Mouse (Mus musculus) thymus, postnatal 4 days (tissue): ENCODE measurements around the gene Bbs7.
"Not testable (repeated sequence)": the region's sequence is repeated elsewhere in the genome, so short reads cannot be mapped to it uniquely, and the experiment has no call there.

Experiments used
- DNase-seq: peaks from one replicate; pipeline ENCODE4 v3.0.0; 2021

Bbs7 gene

DNA sequence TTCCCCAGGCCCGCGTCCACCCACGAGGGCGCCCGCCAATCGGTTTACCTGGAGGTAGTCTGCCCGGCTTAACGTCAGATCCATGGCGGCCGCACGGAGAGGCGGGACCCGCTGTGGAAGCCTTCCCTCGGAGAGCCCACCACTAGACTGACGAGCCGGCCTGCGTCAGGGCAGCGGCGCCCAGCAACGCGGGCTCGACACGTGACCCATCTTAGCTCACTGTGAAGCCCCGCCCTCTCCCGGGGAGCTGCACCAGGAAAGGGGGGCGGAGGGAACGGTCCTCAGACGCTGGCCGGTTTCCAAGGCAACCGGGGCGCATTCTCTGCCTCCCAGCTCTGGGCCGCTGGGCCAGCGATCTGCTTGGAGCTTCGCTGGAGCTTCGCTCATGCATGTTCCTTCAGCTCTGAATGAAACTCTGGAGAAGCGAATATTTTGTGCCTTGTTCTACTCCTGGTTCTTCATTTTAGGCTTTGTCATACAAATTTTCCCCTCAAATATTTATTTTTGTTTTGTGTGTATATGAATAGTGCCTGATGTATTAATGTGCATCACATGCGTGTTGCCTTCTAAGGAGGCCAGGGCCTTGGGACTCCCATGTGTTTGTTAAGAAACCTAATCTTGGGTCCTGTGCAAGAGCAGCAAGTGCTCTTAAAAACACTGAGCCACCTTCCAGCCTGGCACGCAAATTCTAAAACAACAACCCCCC is at the start of gene Bbs7:
Bbs7 (minus strand) TSS at position 276 of the 706 bp plus-strand sequence.
- peak; percentile 93 for DNase-seq

DNA sequence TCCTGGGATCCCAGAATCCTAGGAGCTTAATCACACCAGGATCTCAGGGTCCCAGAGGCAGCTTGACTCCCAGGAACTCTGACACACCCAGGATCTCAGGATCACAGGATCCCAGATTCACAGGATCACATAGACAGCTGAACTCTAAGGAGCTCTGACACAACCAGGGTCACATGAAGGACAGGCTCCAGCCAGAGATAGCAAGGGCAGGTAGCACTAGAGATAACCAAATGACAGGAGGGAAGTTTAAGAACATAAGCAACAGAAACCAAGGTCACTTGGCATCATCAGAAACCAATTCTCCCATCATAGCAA is 31.9 kb upstream of the Bbs7 start:
- DNase-seq = not testable (repeated sequence)

DNA sequence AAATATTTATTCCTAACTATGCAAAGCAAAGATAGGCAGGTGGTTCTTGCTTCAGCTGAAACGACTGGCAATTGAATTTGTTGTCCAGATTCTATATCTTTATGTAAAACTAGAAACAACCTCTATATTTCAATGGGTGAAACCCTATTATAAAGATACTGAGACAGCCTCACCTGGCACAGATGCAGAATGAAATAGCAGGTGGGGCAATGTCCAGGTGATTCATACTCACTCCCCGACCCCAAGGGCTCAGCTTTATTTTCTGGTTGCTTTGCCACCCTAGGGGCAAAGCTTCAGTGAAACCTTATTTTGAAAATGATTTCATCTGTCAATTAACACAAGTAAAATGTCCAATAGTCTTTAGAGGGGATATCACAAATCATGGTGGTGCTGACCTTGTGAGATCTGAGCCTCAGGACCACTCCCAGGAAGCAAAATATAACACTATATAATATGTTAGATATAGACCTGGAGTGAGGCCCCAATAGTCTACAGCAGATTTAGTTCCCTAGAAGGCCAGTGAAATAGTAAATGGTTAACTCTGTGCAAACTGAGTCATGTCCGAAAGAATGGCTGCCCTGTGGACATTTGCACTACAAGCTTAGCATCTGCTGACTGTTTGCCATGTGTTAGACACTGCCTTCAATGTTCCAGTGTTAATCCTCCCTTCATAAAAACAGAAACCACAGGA is 31.4 kb upstream of the Bbs7 start:
- DNase-seq = no peak

DNA sequence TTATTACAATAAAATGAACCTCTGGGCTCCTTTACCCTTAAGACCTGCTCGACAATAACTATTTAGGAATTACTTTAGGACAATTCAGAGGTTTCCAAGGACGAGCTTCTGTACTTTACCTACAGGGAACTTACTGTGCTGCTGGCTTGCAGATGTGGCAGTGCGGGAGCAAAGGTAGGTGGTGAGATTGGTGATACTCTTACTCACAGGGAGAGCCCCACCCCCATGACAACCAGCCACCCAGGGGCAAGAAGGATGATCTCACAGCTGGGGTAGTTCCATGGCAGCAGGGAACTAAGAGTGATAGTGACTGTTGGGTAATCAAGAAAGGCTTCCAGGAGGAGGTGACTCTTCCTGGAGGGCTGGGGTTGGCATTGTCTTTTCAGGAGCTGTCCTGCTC is 30.1 kb upstream of the Bbs7 start:
- no peak for DNase-seq

DNA sequence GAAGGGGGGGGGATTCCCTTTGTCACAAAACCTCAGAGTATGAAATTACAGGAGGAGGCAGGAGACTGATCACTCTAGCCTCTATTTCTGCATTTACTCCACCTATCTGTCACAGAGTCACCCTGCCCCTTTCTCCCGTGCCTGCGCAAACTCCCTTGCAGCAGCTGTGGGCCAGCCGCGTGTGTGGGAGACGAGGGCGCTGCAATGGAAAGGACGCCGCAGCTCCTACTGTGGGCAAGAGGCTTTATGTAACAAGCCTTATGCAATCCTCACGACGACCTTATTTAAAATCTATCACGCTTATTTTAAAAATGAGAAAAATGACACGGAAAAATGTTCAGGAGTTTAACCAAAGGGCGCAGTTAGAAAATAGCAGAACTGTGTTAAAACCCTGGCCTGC is 29.5 kb upstream of the Bbs7 start:
- no peak for DNase-seq

DNA sequence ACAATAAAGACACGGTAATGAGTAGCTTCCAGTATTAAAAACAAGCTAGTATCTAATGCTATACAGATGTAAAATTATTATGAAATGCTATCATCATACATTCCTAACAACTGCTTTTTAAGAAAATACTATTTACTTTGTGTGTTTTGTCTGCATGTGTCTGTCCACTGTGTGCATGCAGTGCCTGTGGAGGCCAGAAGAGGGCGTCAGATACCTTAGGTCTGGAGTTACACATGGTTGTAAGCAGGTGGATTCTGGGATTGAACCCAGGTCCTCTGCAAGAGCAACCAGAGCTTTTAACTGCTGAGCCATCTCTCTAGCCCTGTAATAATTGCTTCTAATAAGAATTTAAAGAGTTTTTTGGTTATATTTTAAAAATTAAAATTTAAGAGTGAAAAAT is 27.5 kb upstream of the Bbs7 start:
- peak; percentile 28 for DNase-seq

DNA sequence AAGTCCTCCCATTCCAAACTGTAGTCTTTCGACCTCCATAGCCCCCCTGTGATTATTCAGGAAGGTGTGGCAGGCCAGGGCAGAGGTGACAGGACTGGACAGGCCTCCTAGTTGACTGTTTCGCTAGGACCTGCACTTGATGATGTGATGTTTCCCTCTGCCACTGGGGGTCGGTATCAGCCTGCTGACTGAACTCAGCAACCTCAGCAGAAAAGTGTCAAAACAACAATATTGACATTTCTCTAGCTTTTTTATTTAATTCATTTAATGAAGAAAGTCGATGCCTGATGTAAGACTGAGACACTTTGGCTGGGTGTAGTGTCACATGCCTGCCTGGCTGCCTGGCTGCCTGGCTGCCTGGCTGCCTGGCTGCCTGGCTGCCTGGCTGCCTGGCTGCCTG is 22.2 kb upstream of the Bbs7 start:
- DNase-seq = peak; percentile 42

DNA sequence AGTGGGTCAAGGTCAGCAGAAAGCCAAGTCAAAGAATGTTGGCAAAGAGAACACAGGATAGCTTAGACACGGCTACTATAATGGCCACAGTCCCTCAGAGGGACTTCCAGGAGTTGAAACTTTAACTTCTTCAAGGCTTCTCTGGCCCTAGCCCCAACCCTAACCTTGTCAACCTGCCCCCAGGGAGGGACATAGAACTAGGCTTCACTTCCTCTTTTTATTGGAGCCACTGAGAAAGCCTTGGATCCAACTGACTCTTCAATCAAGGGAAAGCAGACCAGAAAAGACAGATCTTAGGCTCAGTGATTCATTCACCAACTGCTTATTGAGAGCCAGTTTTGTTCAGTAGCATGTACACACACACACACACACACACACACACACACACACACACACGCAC is 13.5 kb upstream of the Bbs7 start:
- no peak for DNase-seq

DNA sequence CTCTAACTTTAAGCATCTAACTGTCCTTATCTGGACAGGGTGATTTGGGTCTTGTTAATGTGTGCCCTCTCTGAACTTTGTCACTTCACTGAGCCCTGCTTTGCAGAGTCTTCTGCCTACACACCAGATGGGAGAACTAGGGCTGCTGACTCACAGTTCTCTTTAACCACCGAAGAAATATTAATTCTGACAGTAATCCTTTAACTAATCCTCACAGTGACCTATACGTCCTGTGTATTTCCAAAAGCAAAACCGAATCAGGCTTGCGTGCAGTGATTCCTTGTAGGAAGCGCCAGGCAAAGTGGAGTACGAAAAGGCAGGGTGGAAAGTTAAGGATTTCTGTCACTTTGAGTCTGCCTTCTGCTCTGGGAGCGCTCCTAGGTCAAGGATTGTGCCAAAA is 4.9 kb upstream of the Bbs7 start:
- DNase-seq = no peak

DNA sequence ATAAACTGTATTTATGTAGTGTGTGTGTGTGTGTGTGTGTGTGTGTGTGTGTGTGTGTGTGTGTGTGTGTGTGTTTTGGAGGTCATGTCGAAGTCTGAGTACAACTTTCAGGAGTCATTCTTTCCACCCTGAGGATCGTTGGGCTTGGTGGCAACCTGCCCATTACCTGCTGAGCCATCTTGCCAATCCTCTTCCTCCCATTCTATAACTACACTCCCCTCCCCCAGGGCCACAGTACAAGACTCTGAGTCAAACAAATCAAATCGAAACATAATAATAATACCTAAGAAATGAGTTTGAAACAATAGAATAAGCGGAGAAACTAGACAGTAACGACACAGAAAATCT is 605 bp upstream of the Bbs7 start:
- DNase-seq = no peak

DNA sequence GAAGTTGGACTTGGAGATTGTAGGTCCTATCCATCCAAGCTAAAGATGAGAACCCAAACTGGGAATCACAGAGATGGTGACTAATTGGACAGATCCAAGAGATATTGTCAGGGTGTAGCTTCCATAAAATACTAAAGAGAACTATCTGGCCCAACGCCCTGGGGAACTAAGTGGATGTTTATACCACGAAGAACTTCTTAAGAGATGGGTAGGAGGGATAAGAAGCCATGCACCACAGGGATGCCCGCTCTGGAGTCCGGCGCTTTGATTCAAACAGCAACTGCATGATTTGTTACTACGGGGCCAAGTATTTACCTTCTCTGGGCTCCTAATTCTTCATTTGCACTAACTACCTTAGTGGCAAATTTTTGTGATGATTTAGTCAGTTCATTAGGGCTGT is 590 bp downstream of the Bbs7 start:
- DNase-seq = no peak

DNA sequence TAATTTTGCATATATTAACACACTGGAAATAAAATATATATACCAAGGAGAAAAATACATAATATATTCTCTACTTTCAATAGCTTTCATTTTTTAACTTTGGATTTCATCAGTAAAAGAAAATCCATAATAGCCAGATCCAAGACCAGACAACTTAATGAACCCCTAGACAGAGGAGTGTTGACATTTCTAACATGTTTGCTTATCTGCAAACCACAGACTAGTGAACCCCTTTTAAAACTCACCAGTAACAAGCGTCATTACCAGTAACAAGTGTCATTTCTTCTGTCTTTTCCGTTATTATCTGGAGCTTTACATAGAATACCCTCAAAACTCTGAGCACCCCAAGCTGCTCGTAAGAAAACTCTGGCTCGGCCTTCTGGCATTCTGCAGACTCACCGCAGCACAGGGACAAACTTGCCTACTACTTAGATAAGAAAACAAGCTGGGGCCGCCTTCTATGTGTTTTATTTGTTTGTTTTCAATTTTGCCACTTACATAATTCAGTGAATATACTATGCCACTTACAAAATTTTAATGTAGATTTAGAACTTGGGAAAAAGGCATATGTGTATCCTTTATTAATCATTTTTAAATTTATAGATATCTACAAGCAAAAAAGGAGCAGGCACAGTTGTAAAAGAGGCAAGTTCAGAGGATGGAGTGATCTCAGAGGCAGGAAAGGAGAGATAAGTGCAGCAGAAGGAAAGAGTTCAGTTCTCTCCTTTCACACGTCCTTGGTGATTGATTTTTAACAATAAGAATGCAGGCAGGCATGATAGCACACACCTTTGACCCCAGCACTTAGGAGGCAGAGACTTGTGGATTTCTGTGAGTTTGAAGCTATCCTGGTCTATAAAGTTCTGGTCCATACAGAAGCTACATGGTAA is 7.1 kb downstream of the Bbs7 start:
- no peak for DNase-seq

DNA sequence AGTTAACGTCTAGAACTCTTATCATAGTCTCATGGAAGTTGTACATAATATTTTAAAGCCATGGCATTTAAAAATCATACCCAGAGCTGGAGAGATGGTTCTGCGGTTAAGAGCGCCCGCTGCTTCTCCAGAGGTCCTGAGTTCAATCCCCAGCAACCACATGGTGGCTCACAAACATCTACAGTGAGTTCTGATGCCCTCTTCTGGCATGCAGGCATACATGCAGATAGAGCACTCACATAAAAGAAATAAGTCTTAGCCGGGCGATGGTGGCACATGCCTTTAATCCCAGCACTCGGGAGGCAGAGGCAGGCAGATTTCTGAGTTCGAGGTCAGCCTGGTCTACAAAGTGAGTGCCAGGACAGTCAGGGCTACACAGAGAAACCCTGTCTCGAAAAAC is 13.5 kb downstream of the Bbs7 start:
- DNase-seq = not testable (repeated sequence)

DNA sequence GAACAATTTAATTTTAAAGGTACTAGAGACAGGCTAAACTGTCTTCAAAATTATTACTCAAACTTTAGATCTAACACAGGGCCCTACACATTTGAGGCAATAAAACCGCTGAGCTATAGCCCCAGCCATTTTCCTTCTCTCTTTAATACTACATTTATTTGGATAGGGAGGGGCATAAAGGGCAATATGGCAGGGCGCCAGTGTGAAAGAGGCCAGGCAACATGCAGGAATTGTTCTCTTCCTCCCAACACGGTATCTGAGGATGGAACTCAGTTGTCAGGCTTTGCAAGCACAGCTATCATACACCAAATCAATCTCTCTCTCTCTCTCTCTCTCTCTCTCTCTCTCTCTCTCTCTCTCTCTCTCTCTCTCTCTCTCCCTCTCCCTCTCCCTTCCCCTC is 14.5 kb downstream of the Bbs7 start:
- DNase-seq = no peak

DNA sequence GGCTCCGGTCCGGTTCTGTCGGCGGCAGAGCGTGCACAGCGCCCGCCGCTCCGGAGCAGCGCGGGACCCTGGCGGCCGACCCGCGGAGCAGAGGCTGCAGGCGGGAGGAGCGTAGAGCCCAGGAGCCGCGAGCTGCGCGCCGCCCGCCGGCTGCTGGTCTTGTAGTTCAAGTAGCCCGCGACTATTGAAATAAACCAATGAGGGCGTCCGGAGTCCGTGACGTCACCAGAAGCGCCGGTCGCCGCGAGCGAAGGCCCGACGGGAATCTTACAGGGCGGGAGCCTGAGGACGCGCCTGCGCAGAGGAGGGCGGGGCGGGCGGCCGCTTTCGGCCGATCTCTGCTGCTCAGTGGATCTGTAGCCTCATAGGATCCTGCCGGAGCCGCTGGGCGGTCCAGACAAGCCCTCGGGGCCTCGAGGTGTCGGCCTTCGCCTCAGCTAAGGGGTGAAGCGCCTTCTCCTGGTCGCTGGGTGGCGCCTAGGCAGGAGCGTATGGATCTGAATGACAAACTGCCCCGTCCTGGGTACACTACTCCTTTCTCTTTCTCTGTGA is 41.4 kb downstream of the Bbs7 start, which contains the start of gene Ccna2:
Ccna2 (minus strand) TSS at position 324 of the 552 bp plus-strand sequence.
- DNase-seq = peak; percentile 98

DNA sequence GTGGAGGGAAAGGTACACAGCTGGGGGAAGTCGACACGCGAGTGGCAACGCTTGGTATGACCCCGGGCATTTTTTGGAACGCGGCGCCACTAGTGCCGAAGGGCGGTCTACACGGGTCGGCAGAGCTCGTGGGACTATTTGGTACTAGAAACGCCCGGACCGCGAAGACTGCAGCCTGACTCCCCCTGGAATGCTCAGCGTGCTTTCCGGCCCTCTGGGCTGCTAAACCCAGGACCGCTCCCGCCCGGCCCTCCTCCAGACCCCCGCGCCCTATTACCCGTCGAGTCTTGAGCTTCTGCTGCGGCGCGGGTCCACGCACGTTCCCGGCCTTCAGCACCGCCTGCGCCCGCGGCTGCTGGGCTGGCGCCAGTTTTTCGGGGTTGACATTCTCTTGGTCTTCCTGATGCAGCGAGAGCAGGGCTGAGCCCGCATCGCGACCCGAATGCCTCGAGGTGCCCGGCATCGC is 41.9 kb downstream of the Bbs7 start:
- DNase-seq = no peak

DNA sequence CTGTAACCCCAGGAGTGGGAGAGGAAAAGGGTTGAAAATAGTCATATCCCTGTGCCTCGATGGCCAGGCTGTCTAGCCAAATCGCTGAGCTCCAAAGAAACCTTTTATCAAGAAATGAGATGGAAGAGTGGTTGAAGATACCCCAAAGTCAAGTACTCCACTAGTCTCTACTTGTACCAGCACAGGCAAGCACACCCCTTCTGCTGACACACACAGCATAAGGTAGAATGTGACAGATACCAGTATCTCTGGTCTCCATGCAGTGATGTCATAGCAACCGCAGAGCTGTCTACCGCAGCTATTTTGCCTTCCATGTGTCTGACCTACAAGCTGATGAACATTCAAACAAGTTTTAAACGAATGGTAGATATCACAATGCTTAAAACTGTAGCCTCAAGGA is 43.4 kb downstream of the Bbs7 start:
- DNase-seq = no peak

DNA sequence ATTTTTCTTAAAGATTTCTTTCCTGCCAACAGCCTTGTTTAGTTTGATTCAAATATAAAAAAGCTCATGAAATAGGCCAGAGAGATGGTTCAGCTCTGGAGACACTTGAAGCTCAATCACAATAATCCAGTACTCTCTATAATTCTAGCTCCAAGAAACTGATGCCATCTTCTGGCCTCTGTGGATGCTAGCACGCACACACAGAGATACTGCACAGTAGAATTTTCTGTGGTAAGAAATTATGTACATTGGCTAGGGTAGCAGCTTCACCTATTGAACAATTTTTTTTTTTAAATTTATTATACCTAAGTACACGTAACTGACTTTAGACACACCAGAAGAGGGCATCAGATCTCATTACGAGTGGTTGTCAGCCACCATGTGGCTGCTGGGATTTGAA is 49.6 kb downstream of the Bbs7 start:
- DNase-seq = no peak

DNA sequence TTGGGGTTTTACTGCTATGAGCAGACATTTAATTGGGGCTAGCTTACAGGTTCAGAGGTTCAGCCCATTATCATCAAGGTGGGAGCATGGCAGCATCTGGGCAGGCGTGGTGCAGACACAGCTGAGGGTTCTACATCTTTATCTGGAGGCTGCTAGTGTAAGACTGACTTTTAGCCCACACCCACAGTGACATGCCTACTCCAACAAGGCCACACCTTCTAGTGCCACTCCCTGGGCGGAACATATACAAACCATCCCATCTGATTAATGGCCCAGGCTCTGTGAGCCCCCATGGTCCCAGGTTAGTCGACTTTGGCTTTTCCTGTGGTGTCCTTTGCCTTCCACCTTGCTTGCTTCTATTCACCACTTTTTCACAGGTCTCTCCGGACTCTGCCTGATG is 53.7 kb downstream of the Bbs7 start:
- DNase-seq = no peak

DNA sequence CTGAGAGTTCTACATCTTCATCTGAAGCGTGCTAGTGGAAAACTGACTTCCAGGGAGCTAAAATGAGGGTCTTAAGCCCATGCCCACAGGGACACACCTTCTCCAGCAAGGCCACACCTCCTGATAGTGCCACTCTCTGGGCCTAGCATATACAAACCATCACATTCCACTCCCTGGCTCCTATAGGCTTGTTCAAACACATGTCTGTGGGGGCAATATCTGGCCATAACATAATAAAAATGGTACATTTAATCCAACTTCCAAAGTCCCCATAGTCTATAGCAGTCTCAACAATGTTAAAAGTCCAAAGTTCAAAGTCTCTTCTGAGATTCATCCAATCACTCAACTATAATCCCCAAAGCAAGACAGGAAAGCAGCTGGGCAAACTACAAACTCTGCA is 55.7 kb downstream of the Bbs7 start:
- DNase-seq = no peak

DNA sequence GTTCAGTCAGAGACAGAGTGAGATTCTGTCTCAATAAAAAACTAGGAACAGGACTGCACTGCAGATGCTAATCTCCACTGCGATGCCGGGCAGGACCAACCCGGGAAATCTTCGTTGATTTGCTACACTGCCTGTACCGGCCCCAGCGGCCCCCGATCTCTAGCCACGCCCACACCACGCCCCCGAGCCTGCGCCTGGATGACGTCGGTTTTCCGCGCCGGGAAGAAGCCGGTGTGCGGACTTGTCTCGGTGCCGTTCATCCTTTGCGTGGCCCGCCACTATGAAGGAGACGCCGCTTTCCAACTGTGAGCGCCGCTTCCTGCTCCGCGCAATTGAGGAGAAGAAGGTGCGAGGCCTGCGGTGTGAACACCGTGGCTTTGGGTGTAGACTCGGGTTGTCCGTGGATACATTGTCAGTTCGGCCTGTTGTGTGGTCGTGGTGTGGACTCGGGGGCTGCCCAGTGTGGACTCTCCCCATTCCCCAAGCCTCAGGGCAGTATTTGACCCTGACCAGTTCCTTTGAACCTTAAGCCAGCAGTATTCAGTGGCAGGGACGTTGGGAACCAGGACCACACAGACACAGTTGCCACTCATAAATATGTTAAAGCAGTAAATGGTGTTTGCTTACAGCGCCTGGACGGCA is 60.8 kb downstream of the Bbs7 start, which contains the start of gene Exosc9:
Exosc9 (plus strand) TSS at position 201 of the 642 bp plus-strand sequence.
- peak; percentile 98 for DNase-seq

DNA sequence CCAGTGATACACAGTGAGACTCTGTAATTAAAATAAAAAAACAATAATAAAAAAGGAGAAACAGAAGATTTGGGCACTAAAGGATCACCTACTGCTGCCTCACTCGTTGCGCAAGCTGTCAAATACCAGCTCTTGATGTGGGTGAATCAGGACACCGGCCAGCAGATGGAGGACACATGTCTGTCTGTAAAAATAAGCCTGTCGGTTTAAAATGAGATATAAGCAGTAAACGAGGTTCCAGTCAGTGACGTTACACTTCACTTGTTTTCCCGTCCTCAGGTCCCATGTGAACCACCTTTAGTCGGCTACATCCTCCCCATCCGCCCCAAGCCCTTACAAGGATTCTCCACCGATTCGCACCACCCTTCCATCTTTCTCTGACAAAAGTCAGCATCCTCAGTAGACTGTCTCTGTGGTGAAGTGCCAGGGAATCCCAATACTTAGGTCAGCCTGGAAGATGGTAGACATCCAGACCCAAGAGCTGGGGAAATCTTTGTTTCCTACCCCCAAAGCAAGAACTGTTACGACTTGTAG is 61.4 kb downstream of the Bbs7 start:
- DNase-seq = peak; percentile 27

DNA sequence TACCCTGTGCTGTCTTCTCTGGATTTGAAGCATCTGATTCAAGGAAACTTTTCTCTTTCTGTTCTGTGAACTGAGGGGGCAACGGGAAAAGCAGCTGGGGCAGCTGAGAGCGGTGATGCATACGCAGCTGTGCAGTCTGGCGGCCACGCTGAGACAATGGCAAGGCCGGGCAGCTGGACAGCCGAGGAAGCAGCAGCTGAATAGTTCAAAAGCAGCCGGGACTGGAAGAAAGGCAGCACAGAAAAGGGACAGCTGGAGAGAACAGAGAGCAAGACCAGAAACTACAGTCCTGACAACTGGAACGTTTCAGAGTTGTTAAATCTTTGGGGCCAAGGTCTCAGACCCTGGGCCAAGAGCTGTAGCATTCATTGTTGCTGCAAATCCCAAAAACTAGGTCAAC is 61.9 kb downstream of the Bbs7 start:
- no peak for DNase-seq
